ENCODE assay signal across 8 mouse cellular contexts in genomic region chr17:36950981-36951947, GRCm38 (mm10). TPM values are rescaled to one million over a fixed set of nuclear protein-coding genes. Genes with fewer than 3 reads are reported as not detected.
A peak's percentile ranks its signal among the peaks of the same experiment; 100 is the strongest.
DNase-seq lines count a peak whose midpoint lies in the region; ATAC-seq and TF ChIP-seq lines count a peak whose summit lies in the region.

Ppp1r11 (minus strand) TSS chr17:36951741.

- peak within 1 kb of the TSS; percentile 76 for H3K4me2 ChIP-seq in forebrain, embryonic 12.5 days
- peak within 1 kb of the TSS; percentile 78 for H3K4me2 ChIP-seq in heart, postnatal 0 days (ENCODE audit: low read depth, low read length)
- peak within 1 kb of the TSS; percentile 78 for H3K4me2 ChIP-seq in liver, embryonic 16.5 days (ENCODE audit: low read depth, low read length)
- peak within 1 kb of the TSS; percentile 88 for H3K4me2 ChIP-seq in neural tube, embryonic 13.5 days

- H3K4me3 ChIP-seq in E14TG2a.4 (replicated peaks; ENCODE audit: low read length), result peak within 1 kb of the TSS; percentile 96
- peak within 1 kb of the TSS; percentile 60 for H3K4me3 ChIP-seq in forebrain, embryonic 12.5 days (replicated peaks)
- H3K4me3 ChIP-seq in heart, postnatal 0 days (ENCODE audit: low read depth, low read length), result peak within 1 kb of the TSS; percentile 62
- peak within 1 kb of the TSS; percentile 70 for H3K4me3 ChIP-seq in liver, embryonic 16.5 days (ENCODE audit: low read depth, low read length)
- H3K4me3 ChIP-seq in neural tube, embryonic 13.5 days, result peak within 1 kb of the TSS; percentile 63
- peak within 1 kb of the TSS; percentile 99 for H3K4me3 ChIP-seq in testis, adult 2 months (ENCODE audit: control insufficient read depth, low read depth, low read length)

- peak; percentile 96 for ATAC-seq in forebrain, embryonic 12.5 days (ENCODE audit: low FRiP score)
- ATAC-seq in heart, postnatal 0 days (ENCODE audit: insufficient read depth, low read depth), result peak; percentile 99
- peak; percentile 98 for ATAC-seq in liver, embryonic 16.5 days (ENCODE audit: low read depth)
- peak; percentile 93 for ATAC-seq in neural tube, embryonic 13.5 days (ENCODE audit: low read depth)

- peaks cover 13% of the 10 kb centered on the region for H3K27me3 ChIP-seq in E14TG2a.4 (ENCODE audit: insufficient read depth, low read length)
- H3K27me3 ChIP-seq in forebrain, embryonic 12.5 days, result peaks cover 10% of the 10 kb centered on the region
- peaks cover 5% of the 10 kb centered on the region for H3K27me3 ChIP-seq in heart, postnatal 0 days (ENCODE audit: control insufficient read depth, insufficient read depth, low read length)
- H3K27me3 ChIP-seq in liver, embryonic 16.5 days (ENCODE audit: control insufficient read depth, insufficient read depth, low read depth, low read length), result peaks cover 20% of the 10 kb centered on the region
- H3K27me3 ChIP-seq in neural tube, embryonic 13.5 days, result peaks cover 1% of the 10 kb centered on the region; the same call in 1 of the 2 replicates
- H3K27me3 ChIP-seq in testis, adult 2 months (ENCODE audit: control insufficient read depth, insufficient read depth, low read length), result no peaks in the 10 kb centered on the region

- TF ChIP-seq CTCF in E14TG2a.4 (conservative IDR thresholded peaks at IDR 0.05; ENCODE audit: low read length), result no peak
- TF ChIP-seq CTCF in heart, postnatal 0 days (IDR thresholded peaks at IDR 0.05; ENCODE audit: low read depth), result no peak
- peak; percentile 14; the same call in 1 of the 2 replicates for TF ChIP-seq CTCF in testis, adult 2 months (IDR thresholded peaks at IDR 0.05; ENCODE audit: control insufficient read depth, insufficient read depth, insufficient replicate concordance, low read depth, low read length)

- peak; percentile 95 for DNase-seq in c-Kit-positive CD71-positive TER-119-positive erythroid progenitor cells, embryonic 14.5 days (ENCODE audit: low spot score)
- peak; percentile 98 for DNase-seq in heart, postnatal 0 days (ENCODE audit: low spot score)
- peak; percentile 95 to 97 for DNase-seq in kidney, postnatal 4 days

- peak; percentile 77 for TF ChIP-seq POLR2A in testis, adult 2 months (IDR thresholded peaks at IDR 0.05; ENCODE audit: control insufficient read depth, low read depth, low read length)

- H3K27ac ChIP-seq in forebrain, embryonic 12.5 days, result peak within 1 kb of the TSS; percentile 80
- peak within 1 kb of the TSS; percentile 69 for H3K27ac ChIP-seq in heart, postnatal 0 days (ENCODE audit: low read depth)
- peak within 1 kb of the TSS; percentile 56 for H3K27ac ChIP-seq in liver, embryonic 16.5 days (ENCODE audit: low read length)
- H3K27ac ChIP-seq in neural tube, embryonic 13.5 days (replicated peaks), result peak within 1 kb of the TSS; percentile 91
- peak within 1 kb of the TSS; percentile 99 for H3K27ac ChIP-seq in testis, adult 2 months (ENCODE audit: control insufficient read depth, insufficient read depth, low read depth, low read length)

- no peaks in the 10 kb centered on the region for H3K9me3 ChIP-seq in E14TG2a.4 (ENCODE audit: low read length)
- H3K9me3 ChIP-seq in forebrain, embryonic 12.5 days, result no peaks in the 10 kb centered on the region
- no peaks in the 10 kb centered on the region for H3K9me3 ChIP-seq in heart, postnatal 0 days (replicated peaks; ENCODE audit: control insufficient read depth, low read length)
- H3K9me3 ChIP-seq in liver, embryonic 16.5 days (replicated peaks; ENCODE audit: control insufficient read depth, low read length), result no peaks in the 10 kb centered on the region
- H3K9me3 ChIP-seq in neural tube, embryonic 13.5 days, result no peaks in the 10 kb centered on the region

- peak within 1 kb of the TSS; percentile 78 for H3K9ac ChIP-seq in forebrain, embryonic 12.5 days
- peak within 1 kb of the TSS; percentile 53 for H3K9ac ChIP-seq in heart, postnatal 0 days (replicated peaks; ENCODE audit: low read depth, low read length)
- peak within 1 kb of the TSS; percentile 65 for H3K9ac ChIP-seq in liver, embryonic 16.5 days (ENCODE audit: low read depth, low read length)
- H3K9ac ChIP-seq in neural tube, embryonic 13.5 days, result peak within 1 kb of the TSS; percentile 83

- H3K4me1 ChIP-seq in E14TG2a.4 (replicated peaks; ENCODE audit: low read depth, low read length), result peaks cover 56% of the 10 kb centered on the region
- H3K4me1 ChIP-seq in forebrain, embryonic 12.5 days, result peaks cover 25% of the 10 kb centered on the region
- H3K4me1 ChIP-seq in heart, postnatal 0 days (ENCODE audit: control insufficient read depth, insufficient read depth), result peaks cover 19% of the 10 kb centered on the region; the same call in 1 of the 2 replicates
- peaks cover 8% of the 10 kb centered on the region for H3K4me1 ChIP-seq in liver, embryonic 16.5 days (ENCODE audit: control insufficient read depth, low read depth, low read length)
- H3K4me1 ChIP-seq in neural tube, embryonic 13.5 days (replicated peaks), result peaks cover 32% of the 10 kb centered on the region
- H3K4me1 ChIP-seq in testis, adult 2 months (ENCODE audit: control insufficient read depth, insufficient read depth, low read length), result peaks cover 6% of the 10 kb centered on the region

- TF ChIP-seq EP300 in heart, postnatal 0 days (IDR thresholded peaks at IDR 0.05; ENCODE audit: low read depth), result peak; percentile 76; the same call in 1 of the 2 replicates

- 3% methylated on average over 36 of the region's 36 CpGs for WGBS in forebrain, embryonic 12.5 days
- 2% methylated on average over 36 of the region's 36 CpGs for WGBS in heart, postnatal 0 days
- WGBS in liver, embryonic 16.5 days (ENCODE audit: insufficient replicate concordance), result under 1% methylated on average over 36 of the region's 36 CpGs
- WGBS in neural tube, embryonic 13.5 days, result 2% methylated on average over 36 of the region's 36 CpGs

- H3K36me3 ChIP-seq in E14TG2a.4 (ENCODE audit: insufficient read depth, low read length), result peaks cover 51% of the 10 kb centered on the region
- peaks cover 15% of the 10 kb centered on the region for H3K36me3 ChIP-seq in forebrain, embryonic 12.5 days (replicated peaks)
- peaks cover 27% of the 10 kb centered on the region for H3K36me3 ChIP-seq in heart, postnatal 0 days (replicated peaks; ENCODE audit: control insufficient read depth, insufficient read depth, low read length)
- peaks cover 8% of the 10 kb centered on the region; the same call in 1 of the 2 replicates for H3K36me3 ChIP-seq in liver, embryonic 16.5 days (ENCODE audit: control insufficient read depth, insufficient read depth)
- H3K36me3 ChIP-seq in neural tube, embryonic 13.5 days, result peaks cover 22% of the 10 kb centered on the region
- H3K36me3 ChIP-seq in testis, adult 2 months (ENCODE audit: control insufficient read depth, insufficient read depth, low read length), result no peaks in the 10 kb centered on the region

RNA-seq across cellular contexts. Expression of gene Ppp1r11, which starts in this region (rescaled TPM):
- polyA plus RNA-seq in forebrain, embryonic 12.5 days (2016; fragmentation: Nextera tagmentation; extraction: Ambion mirVana), result 136 and 146 TPM in 2 replicates
- total RNA-seq in heart, postnatal 0 days (2014; rRNA removed; ENCODE audit: low replicate concordance), result 22.3 and 29.6 TPM in 2 replicates
- polyA plus RNA-seq in heart, postnatal 0 days (2015; fragmentation: Nextera tagmentation; extraction: Ambion mirVana), result 84.0 and 84.4 TPM in 2 replicates
- polyA plus RNA-seq in liver, embryonic 16.5 days (2015; fragmentation: Nextera tagmentation; extraction: Ambion mirVana), result 23.9 and 28.8 TPM in 2 replicates
- 181 and 191 TPM in 2 replicates for polyA plus RNA-seq in neural tube, embryonic 13.5 days (2015; fragmentation: Nextera tagmentation; extraction: Ambion mirVana)
- polyA plus RNA-seq in testis, adult 2 months (2012; rRNA removed), result 891 and 948 TPM in 2 replicates

Comparison
In these comparisons a context has a peak if more than half of its experiments do, and no peak if none do; other contexts are left out.
1. Peak in every context shown above with its lines: DNase-seq, ATAC-seq, H3K4me3 ChIP-seq and H3K27ac ChIP-seq.